Mouse (Mus musculus): ENCODE measurements around the gene Fam187b.

DNA sequence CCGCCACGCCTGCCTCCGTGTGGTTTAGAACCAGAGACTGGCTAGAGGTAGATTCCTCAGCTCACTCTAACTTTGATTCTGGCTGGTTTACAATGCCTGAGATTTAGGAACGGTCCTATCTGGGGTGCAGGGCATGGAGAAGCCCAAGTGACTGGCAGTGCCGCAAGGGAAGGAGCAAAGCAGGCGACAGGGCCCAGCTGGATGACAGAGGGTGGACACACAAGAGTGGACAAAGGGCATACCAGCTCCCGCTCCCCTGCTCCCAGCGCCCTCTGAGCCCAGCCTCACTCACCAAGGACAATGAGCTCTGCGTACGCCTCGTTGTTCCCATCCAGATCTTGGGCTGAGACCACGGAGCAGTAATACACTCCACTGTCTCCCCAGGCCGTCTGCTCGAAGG is 7.9 kb upstream of the Fam187b start:
- TF ChIP-seq CTCF (conservative IDR thresholded peaks at IDR 0.05 in 1 of 2, IDR thresholded peaks at IDR 0.05 in 1 of 2; ENCODE audit: low read depth in 2 of 2, low read length in 2 of 2) = no peak
- no peak for TF ChIP-seq NELFE (IDR thresholded peaks at IDR 0.05; ENCODE audit: low read depth, low read length)
- no peak for TF ChIP-seq JUND (conservative IDR thresholded peaks at IDR 0.05; ENCODE audit: low read depth, low read length)
- no peak for TF ChIP-seq HCFC1 (IDR thresholded peaks at IDR 0.05; ENCODE audit: low read depth, low read length)
- TF ChIP-seq CHD2 (IDR thresholded peaks at IDR 0.05; ENCODE audit: low read length) = no peak
- TF ChIP-seq SMC3 (IDR thresholded peaks at IDR 0.05; ENCODE audit: low read depth, low read length) = no peak
- TF ChIP-seq UBTF (IDR thresholded peaks at IDR 0.05; ENCODE audit: low read depth, low read length) = no peak
- no peak for TF ChIP-seq ZNF384 (IDR thresholded peaks at IDR 0.05; ENCODE audit: low read depth, low read length)

Data from CH12.LX (cell line).